Mouse (Mus musculus) MEL (cell line): ENCODE results near the gene Ezh1.

ENCODE experiments used
- CHD1 ChIP-seq: IDR thresholded peaks from 2 replicates; pipeline ENCODE4 v1.6.1; 2012; ENCODE audit warnings: low read depth, mild to moderate bottlenecking, inconsistent platforms, low read length, improper control_type of control experiment
- CHD2 ChIP-seq: IDR thresholded peaks from 2 replicates; pipeline ENCODE4 v1.6.1; 2011; ENCODE audit warnings: low read length, improper control_type of control experiment
- CTCF ChIP-seq, 3 experiments: IDR thresholded peaks in 2 of 3; conservative IDR thresholded peaks in 1 of 3; 2 replicates each; pipeline ENCODE4 v1.5.1; 2011 to 2012; ENCODE audit warnings: low read length in 3 of 3, low read depth in 2 of 3, mild to moderate bottlenecking in 2 of 3, improper control_type of control experiment in 1 of 3, inconsistent platforms in 1 of 3, mixed read lengths in 1 of 3, moderate library complexity in 1 of 3; ENCODE audit not compliant: control insufficient read depth in 1 of 3, insufficient read depth in 1 of 3, poor library complexity in 1 of 3, severe bottlenecking in 1 of 3
- EP300 ChIP-seq, 2 experiments: IDR thresholded peaks; 2 replicates each; pipeline ENCODE4 v1.6.1; 2011; ENCODE audit warnings: improper control_type of control experiment in 2 of 2, low read length in 2 of 2, low read depth in 1 of 2, mild to moderate bottlenecking in 1 of 2
- MEF2A ChIP-seq: IDR thresholded peaks from 2 replicates; pipeline ENCODE4 v1.6.1; 2014; ENCODE audit warnings: low read depth, mild to moderate bottlenecking, inconsistent platforms, low read length, improper control_type of control experiment; ENCODE audit not compliant: poor library complexity, insufficient replicate concordance, severe bottlenecking; ENCODE audit errors: extremely low read depth
- NELFE ChIP-seq: IDR thresholded peaks from 2 replicates; pipeline ENCODE4 v1.6.1; 2011; ENCODE audit warnings: low read depth, low read length, improper control_type of control experiment
- POLR2A ChIP-seq, 2 experiments: IDR thresholded peaks; 2 replicates each; pipeline ENCODE4 v1.6.1; 2011 to 2012; ENCODE audit warnings: low read length in 2 of 2, mild to moderate bottlenecking in 2 of 2, control low read depth in 1 of 2, improper control_type of control experiment in 1 of 2, low read depth in 1 of 2, moderate library complexity in 1 of 2; ENCODE audit not compliant: control insufficient read depth in 1 of 2, insufficient read depth in 1 of 2, poor library complexity in 1 of 2
- POLR2AphosphoS2 ChIP-seq: IDR thresholded peaks from 2 replicates; pipeline ENCODE4 v1.6.1; 2011; ENCODE audit warnings: low read length, improper control_type of control experiment
- SMC3 ChIP-seq: IDR thresholded peaks from 2 replicates; pipeline ENCODE4 v1.6.1; 2011; ENCODE audit warnings: low read depth, low read length, improper control_type of control experiment
- UBTF ChIP-seq: IDR thresholded peaks from 2 replicates; pipeline ENCODE4 v1.6.1; 2012; ENCODE audit warnings: low read depth, mild to moderate bottlenecking, inconsistent platforms, low read length, improper control_type of control experiment, moderate library complexity, borderline replicate concordance; ENCODE audit not compliant: insufficient read depth
- ZC3H11A ChIP-seq: IDR thresholded peaks from 2 replicates; pipeline ENCODE4 v1.6.1; 2012; ENCODE audit warnings: low read depth, mild to moderate bottlenecking, inconsistent platforms, low read length, improper control_type of control experiment

DNA sequence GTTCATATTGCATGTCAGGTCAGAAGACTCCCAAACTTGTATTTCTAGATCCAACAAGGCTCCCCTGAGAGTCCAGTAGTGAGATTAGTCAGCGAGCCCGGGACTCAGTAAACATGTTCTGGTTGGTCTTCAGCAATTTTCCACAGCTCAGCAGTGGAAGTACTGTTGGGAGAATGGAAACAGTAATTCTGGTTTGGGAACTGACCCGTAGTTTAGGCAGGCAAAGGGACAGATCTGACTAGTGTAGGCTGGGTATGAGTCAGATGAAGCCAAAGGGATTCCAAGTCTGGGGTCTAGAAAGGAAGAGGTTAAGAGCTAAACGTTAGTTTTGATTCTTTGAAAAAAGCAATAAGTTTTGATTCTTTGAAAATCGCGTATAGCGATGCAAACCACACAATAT lies 26.7 kb upstream of the Ezh1 start:
- no peak for TF ChIP-seq CTCF (IDR thresholded peaks at IDR 0.05 in 2 of 3, conservative IDR thresholded peaks at IDR 0.05 in 1 of 3; ENCODE audit: control insufficient read depth in 1 of 3, insufficient read depth in 1 of 3, low read depth in 2 of 3, low read length in 3 of 3, poor library complexity in 1 of 3, severe bottlenecking in 1 of 3)
- TF ChIP-seq NELFE = no peak
- no peak for TF ChIP-seq ZC3H11A
- TF ChIP-seq SMC3 = no peak
- no peak for TF ChIP-seq CHD2
- TF ChIP-seq POLR2AphosphoS2 = no peak
- TF ChIP-seq EP300 (IDR thresholded peaks at IDR 0.05; ENCODE audit: low read depth in 1 of 2, low read length in 2 of 2) = no peak
- TF ChIP-seq POLR2A (IDR thresholded peaks at IDR 0.05; ENCODE audit: control insufficient read depth in 1 of 2, insufficient read depth in 1 of 2, low read depth in 1 of 2, low read length in 2 of 2, poor library complexity in 1 of 2) = no peak
- TF ChIP-seq MEF2A = no peak
- no peak for TF ChIP-seq CHD1
- TF ChIP-seq UBTF = no peak
